Mouse (Mus musculus) lung, postnatal 0 days (tissue): ENCODE measurements around the gene Zdhhc23. TPM values are rescaled to one million over a fixed set of nuclear protein-coding genes. Genes with fewer than 3 reads are reported as not detected.

Source experiments
- ATAC-seq: fragments of 200-750 bp; cut with Nextera tagmentation; 2 replicates; pipeline ENCODE4 v1.8.0; 2017; ENCODE audit warnings: moderate library complexity
- DNase-seq: peaks from one replicate; pipeline ENCODE4 v3.0.0-alpha.2; 2016; ENCODE audit warnings: low spot score
- H3K27ac ChIP-seq: fragments of 300-500 bp; sonication (generic); 2 replicates; pipeline ENCODE4 v1.5.1; 2014; ENCODE audit warnings: antibody characterized with exemption, mild to moderate bottlenecking, low read length, mixed read lengths
- H3K27me3 ChIP-seq: fragments of 300-500 bp; sonication (generic); replicated peaks from 2 replicates; pipeline ENCODE4 v1.6.1; 2014; ENCODE audit warnings: low read length, mixed read lengths; ENCODE audit not compliant: insufficient read depth
- H3K36me3 ChIP-seq: fragments of 300-500 bp; sonication (generic); 2 replicates; pipeline ENCODE4 v1.6.1; 2014; ENCODE audit warnings: low read length, mixed read lengths; ENCODE audit not compliant: insufficient read depth
- H3K4me1 ChIP-seq: fragments of 300-500 bp; sonication (generic); 2 replicates; pipeline ENCODE4 v1.6.1; 2014; ENCODE audit warnings: antibody characterized with exemption, low read depth, low read length, mixed read lengths; ENCODE audit not compliant: insufficient read depth
- H3K4me2 ChIP-seq: fragments of 300-500 bp; sonication (generic); replicated peaks from 2 replicates; pipeline ENCODE4 v1.6.1; 2014; ENCODE audit warnings: low read depth, mild to moderate bottlenecking, low read length, moderate library complexity, mixed read lengths
- H3K4me3 ChIP-seq: fragments of 300-500 bp; sonication (generic); 2 replicates; pipeline ENCODE4 v1.5.1; 2014; ENCODE audit warnings: low read depth, low read length
- H3K9ac ChIP-seq: fragments of 300-500 bp; sonication (generic); replicated peaks from 2 replicates; pipeline ENCODE4 v1.6.1; 2014; ENCODE audit warnings: low read depth, mild to moderate bottlenecking
- H3K9me3 ChIP-seq: fragments of 300-500 bp; sonication (generic); 2 replicates; pipeline ENCODE4 v1.6.1; 2016; ENCODE audit warnings: low read length, mixed read lengths
- CTCF ChIP-seq: IDR thresholded peaks from 2 replicates; pipeline ENCODE4 v1.5.1; 2016; ENCODE audit warnings: antibody characterized with exemption, mild to moderate bottlenecking
- EP300 ChIP-seq: IDR thresholded peaks from 2 replicates; pipeline ENCODE4 v1.6.1; 2016; ENCODE audit warnings: antibody characterized with exemption, mild to moderate bottlenecking, control low read depth
- WGBS: fragments of 180-500 bp; shearing (Covaris S2); extraction: QIAGEN DNeasy Blood & Tissue Kit; methylation state at CpG from one replicate; pipeline ENCODE4 v1.1.7; 2014; 5-methylcytosine and 5-hydroxymethylcytosine counted together
- microRNA-seq: library from miRNA; unstranded; fragments of <30 nt; microRNA quantifications from one replicate; pipeline ENCODE4, GENCODE M21; 2016
- polyA plus RNA-seq: library from polyadenylated mRNA; unstranded; fragments of >200 nt; fragmentation: Nextera tagmentation; extraction: Ambion mirVana; gene quantifications from 2 replicates; pipeline ENCODE4 v1.2.1, GENCODE M21; 2015

Gene Zdhhc23
- polyA plus RNA-seq, 1 experiment from 2014 or later, result 1.1 TPM

DNA sequence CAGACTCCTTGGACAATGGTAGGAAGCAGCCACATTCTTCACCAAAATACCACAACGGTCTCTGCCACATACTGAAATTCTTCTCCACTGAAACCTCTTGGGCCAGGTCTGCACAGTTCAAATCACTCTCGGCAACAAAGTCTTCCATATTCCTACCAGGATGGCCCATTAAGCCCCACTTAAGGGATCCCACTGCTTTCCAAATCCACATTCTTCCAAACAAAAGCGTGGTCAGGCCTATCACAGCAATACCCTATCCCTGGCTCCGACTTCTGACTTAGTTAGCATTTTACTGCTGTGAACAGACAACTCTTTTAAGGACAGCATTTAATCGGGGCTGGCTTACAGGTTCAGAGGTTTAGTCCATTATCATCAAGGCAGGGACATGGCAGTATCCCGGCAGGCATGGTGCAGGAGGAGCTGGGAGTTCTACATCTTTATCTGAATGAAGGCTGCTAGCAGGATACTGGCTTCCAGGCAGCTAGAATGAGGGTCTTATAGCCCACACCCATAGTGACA lies 53.2 kb downstream of the Zdhhc23 start, which contains the start of gene Qtrt2:
Gene Qtrt2 (minus strand): TSS at position 469 of the 519 bp plus-strand sequence.
- H3K27me3 ChIP-seq, result no peaks in the 10 kb centered on the region
- no peaks in the 10 kb centered on the region for H3K9me3 ChIP-seq
- H3K4me3 ChIP-seq, result no peak within 1 kb of the TSS
- H3K4me2 ChIP-seq, result no peak within 1 kb of the TSS
- no peak within 1 kb of the TSS for H3K9ac ChIP-seq
- H3K27ac ChIP-seq, result no peak within 1 kb of the TSS
- no peak for DNase-seq
- no peaks in the 10 kb centered on the region for H3K36me3 ChIP-seq
- H3K4me1 ChIP-seq, result no peaks in the 10 kb centered on the region
- no peak for TF ChIP-seq EP300
- TF ChIP-seq CTCF, result no peak
- no peak for ATAC-seq
- WGBS, result 77% methylated on average over 6 of the region's 6 CpGs

DNA sequence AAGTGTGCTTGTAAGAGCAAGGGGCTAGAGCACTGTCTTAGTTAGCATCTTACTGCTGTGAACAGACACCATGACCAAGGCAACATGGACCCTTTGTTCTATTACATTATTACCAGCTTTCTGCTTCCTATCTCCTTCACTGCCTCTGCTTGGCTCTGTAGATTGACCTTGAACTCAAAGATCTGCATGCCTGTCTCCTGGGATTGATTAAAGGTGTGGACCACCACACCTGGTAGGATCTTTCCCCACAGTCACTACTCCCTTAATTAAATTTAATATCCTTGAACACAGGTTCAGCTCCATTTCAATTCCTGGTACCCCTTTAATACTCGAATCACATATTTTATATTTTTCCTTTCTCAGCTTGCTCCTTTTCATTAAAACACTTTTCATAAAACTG lies 53.7 kb downstream of the Zdhhc23 start:
- no peaks in the 10 kb centered on the region for H3K9me3 ChIP-seq
- DNase-seq (no peak), ATAC-seq (no peak)
- 84% methylated on average over 1 of the region's 1 CpGs for whole genome bisulfite sequencing
- H3K4me2 ChIP-seq, result no peak overlapping the region
- TF ChIP-seq EP300 (no peak), CTCF (no peak)
- no peak overlapping the region for H3K4me3 ChIP-seq
- no peaks in the 10 kb centered on the region for H3K36me3 ChIP-seq
- no peak overlapping the region for H3K9ac ChIP-seq
- H3K27me3 ChIP-seq, result no peaks in the 10 kb centered on the region
- H3K4me1 ChIP-seq, result no peaks in the 10 kb centered on the region
- no peak overlapping the region for H3K27ac ChIP-seq

DNA sequence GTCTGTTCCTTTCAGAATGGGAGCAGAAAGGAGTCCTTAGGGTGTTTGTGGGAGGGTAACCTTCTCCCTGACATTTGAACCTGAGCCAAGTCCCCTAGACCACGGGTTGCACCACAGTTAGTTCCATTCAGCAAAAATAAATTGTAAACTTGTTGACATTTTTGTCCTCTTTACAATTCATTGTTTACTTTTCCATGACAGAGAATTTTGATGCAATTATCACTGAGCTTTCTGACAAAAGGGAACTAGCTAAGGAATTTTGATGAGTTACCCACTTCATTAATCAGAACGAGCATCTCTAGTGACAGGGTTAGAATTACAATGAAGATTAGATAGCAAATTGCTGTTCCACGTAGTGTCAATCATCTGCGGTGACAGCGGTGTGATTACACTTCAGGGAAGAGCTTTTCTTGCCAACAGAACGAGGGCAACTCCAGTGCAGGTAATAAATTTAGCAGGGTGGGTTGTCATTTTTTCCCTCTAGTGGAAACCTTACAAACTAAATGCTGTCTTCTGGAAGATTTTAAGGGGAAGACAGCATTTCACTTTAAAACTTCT lies 54.5 kb downstream of the Zdhhc23 start:
- no peaks in the 10 kb centered on the region for H3K4me1 ChIP-seq
- ATAC-seq (no peak), DNase-seq (no peak)
- TF ChIP-seq EP300 (no peak), CTCF (no peak)
- no peak overlapping the region for H3K4me2 ChIP-seq
- no peaks in the 10 kb centered on the region for H3K9me3 ChIP-seq
- H3K27ac ChIP-seq, result no peak overlapping the region
- no peaks in the 10 kb centered on the region for H3K36me3 ChIP-seq
- no peaks in the 10 kb centered on the region for H3K27me3 ChIP-seq
- H3K9ac ChIP-seq, result no peak overlapping the region
- no peak overlapping the region for H3K4me3 ChIP-seq
- WGBS, result 41% methylated on average over 6 of the region's 6 CpGs

DNA sequence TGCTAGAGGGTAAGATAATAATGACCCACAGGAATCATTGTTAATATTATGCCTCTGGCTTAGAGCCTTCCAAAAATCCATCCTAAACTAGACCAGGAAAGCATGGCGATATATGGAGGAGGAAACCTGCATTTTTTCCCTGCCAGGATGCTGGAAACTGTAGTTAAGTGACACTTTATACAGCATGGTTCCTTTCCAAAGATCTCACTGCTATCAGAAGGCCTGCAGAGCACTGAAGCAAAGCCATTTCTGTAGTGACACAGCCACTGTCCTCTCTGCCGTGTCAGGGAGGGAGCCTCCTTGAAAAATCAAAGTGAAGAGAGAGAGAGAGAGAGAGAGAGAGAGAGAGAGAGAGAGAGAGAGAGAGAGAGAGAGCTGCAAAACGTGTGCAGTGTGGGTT lies 57.0 kb downstream of the Zdhhc23 start:
- TF ChIP-seq CTCF (no peak), EP300 (no peak)
- H3K27ac ChIP-seq, result no peak overlapping the region
- H3K36me3 ChIP-seq, result no peaks in the 10 kb centered on the region
- no peaks in the 10 kb centered on the region for H3K4me1 ChIP-seq
- no peak overlapping the region for H3K4me2 ChIP-seq
- no peak overlapping the region for H3K4me3 ChIP-seq
- H3K9me3 ChIP-seq, result no peaks in the 10 kb centered on the region
- no peak for DNase-seq
- WGBS, result 61% methylated on average over 3 of the region's 3 CpGs
- H3K27me3 ChIP-seq, result no peaks in the 10 kb centered on the region
- H3K9ac ChIP-seq, result no peak overlapping the region
- ATAC-seq, result no peak

DNA sequence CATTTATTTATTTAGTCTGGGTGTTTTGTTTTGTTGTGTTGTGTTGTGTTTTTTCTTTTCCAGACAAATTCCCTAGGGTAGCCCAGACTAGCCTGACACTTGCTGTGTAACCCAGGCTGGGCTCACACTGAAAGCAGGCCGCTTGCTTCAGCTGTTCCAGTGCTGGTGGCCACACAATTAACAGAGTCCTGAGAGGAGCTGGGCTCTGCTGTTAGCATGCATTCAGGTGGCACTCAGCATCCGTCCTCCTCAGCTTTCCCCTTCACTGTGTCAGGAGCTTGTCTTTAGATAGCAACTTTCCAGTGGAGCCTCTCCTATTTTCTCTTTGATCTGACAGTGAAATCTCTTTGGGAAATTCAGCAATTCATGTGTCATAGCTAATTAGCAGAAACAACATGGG lies 57.6 kb downstream of the Zdhhc23 start:
- Histone ChIP-seq H3K36me3 (no peaks in the 10 kb centered on the region), H3K27ac (no peak overlapping the region), H3K9me3 (no peaks in the 10 kb centered on the region), H3K4me1 (no peaks in the 10 kb centered on the region), H3K27me3 (no peaks in the 10 kb centered on the region), H3K9ac (no peak overlapping the region), H3K4me2 (no peak overlapping the region), H3K4me3 (no peak overlapping the region)
- TF ChIP-seq CTCF (no peak), EP300 (no peak)
- ATAC-seq (no peak), DNase-seq (no peak)
- WGBS, result 84% methylated on average over 2 of the region's 2 CpGs

DNA sequence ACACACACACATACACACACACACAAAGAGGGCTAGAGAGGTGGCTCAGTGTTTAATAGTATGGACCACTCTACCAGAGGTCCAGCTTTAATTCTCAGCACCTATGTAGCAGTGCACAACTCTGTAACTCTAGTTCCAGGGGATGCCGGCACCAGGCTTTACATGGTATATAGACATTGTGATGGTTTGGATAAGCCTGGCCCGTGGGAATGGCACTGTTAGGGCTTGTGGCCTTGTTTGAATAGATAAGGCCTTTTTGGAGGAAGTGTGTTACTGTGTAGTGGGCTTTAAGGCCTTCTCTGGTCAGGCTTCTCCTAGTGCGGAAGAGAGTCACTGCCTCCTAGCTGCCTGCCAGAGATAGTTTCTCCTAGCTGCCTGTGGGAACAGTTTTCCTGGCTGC lies 60.7 kb downstream of the Zdhhc23 start:
- Histone ChIP-seq H3K36me3 (no peaks in the 10 kb centered on the region), H3K9ac (no peak overlapping the region), H3K27ac (no peak overlapping the region), H3K4me2 (no peak overlapping the region), H3K4me3 (no peak overlapping the region), H3K9me3 (no peaks in the 10 kb centered on the region), H3K27me3 (no peaks in the 10 kb centered on the region), H3K4me1 (no peaks in the 10 kb centered on the region)
- TF ChIP-seq CTCF (no peak), EP300 (no peak)
- DNase-seq (no peak), ATAC-seq (no peak)
- 79% methylated on average over 3 of the region's 3 CpGs for WGBS

Small RNA genes lying within 50 kb of the gene (microRNA-seq; reads per million reads assigned to microRNA genes)
- not detected for gene Mir3470b

Other genes starting within 250 kb of the Zdhhc23 start
- gene Drd3, start 225.8 kb downstream of the Zdhhc23 start, polyA plus RNA-seq, result not detected in 2 replicates
- 11.0 and 11.9 TPM in 2 replicates for gene Ccdc191, start 90.0 kb downstream of the Zdhhc23 start, polyA plus RNA-seq
- 9.3 and 10.1 TPM in 2 replicates for gene Qtrt2, start 53.0 kb downstream of the Zdhhc23 start, polyA plus RNA-seq
- 4.1 TPM in 2 replicates for gene Gramd1c, start 83.6 kb upstream of the Zdhhc23 start, polyA plus RNA-seq
- 77.7 and 87.3 TPM in 2 replicates for gene Atp6v1a, start 159.9 kb upstream of the Zdhhc23 start, polyA plus RNA-seq
- 30.0 and 34.7 TPM in 2 replicates for gene Naa50, start 160.0 kb upstream of the Zdhhc23 start, polyA plus RNA-seq
- gene Usf3, start 193.5 kb upstream of the Zdhhc23 start, polyA plus RNA-seq, result 2.4 and 2.5 TPM in 2 replicates